Comparison of ENCODE assay signal across 21 mouse cellular contexts in the genomic region with DNA sequence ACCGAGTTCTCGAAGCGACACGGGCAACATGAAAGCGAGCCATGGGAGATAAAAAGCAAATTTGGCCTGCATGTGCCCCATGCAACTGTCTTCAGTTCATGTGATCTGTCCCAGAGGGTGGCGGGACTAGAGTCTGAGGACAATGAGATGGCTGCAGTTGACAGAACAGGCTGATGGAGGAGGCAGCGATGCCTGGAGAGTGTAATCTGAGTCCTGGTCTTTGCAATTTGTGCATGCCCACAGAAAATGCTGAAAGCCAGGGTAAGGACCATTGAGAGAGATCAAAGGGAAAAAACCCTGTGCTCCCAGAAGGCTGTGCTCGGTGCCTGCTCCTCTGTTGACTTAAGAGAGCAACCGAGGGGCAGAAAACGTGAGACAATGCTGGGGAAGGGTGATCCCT.
DNase-seq lines count a peak whose midpoint lies in the region; ATAC-seq and TF ChIP-seq lines count a peak whose summit lies in the region.
"Had no signal": no experiment of that assay in that cellular context is flagged by ENCODE, and none has a peak within 500 bp of the region (broad histone marks: within the 10 kb centered on the region; RNA-seq: fewer than 3 reads in every experiment).

No protein-coding gene starts in this region.

- no peaks in the 10 kb centered on the region for H3K27me3 ChIP-seq in hindbrain, embryonic 10.5 days (ENCODE audit: insufficient read depth, poor library complexity, severe bottlenecking)
- no peaks in the 10 kb centered on the region for H3K27me3 ChIP-seq in hindbrain, embryonic 16.5 days (replicated peaks; ENCODE audit: control insufficient read depth, insufficient read depth, low read length)
- H3K27me3 ChIP-seq in midbrain, embryonic 10.5 days (ENCODE audit: low read depth, poor library complexity, severe bottlenecking): no peaks in the 10 kb centered on the region
- no peaks in the 10 kb centered on the region for H3K27me3 ChIP-seq in midbrain, postnatal 0 days (ENCODE audit: insufficient read depth, low read length)
- H3K27me3 ChIP-seq in midbrain, embryonic 11.5 days (ENCODE audit: control insufficient read depth, insufficient read depth, low read length): no peaks in the 10 kb centered on the region
- H3K27me3 ChIP-seq: CH12.LX; embryonic facial prominence, embryonic 15.5 days; forebrain, embryonic 15.5 days; hindbrain, embryonic 12.5 days had no signal

- no peaks in the 10 kb centered on the region for H3K36me3 ChIP-seq in hindbrain, embryonic 10.5 days
- no peaks in the 10 kb centered on the region for H3K36me3 ChIP-seq in hindbrain, embryonic 16.5 days (ENCODE audit: control insufficient read depth, insufficient read depth, low read length)
- H3K36me3 ChIP-seq in midbrain, embryonic 10.5 days: no peaks in the 10 kb centered on the region
- no peaks in the 10 kb centered on the region for H3K36me3 ChIP-seq in midbrain, postnatal 0 days (ENCODE audit: insufficient read depth, low read length)
- H3K36me3 ChIP-seq in midbrain, embryonic 11.5 days (ENCODE audit: control insufficient read depth, insufficient read depth, low read length): no peaks in the 10 kb centered on the region
- H3K36me3 ChIP-seq: embryonic facial prominence, embryonic 15.5 days; forebrain, embryonic 15.5 days; hindbrain, embryonic 12.5 days; limb, embryonic 10.5 days had no signal

- H3K4me1 ChIP-seq in hindbrain, embryonic 10.5 days (replicated peaks): peaks cover 6% of the 10 kb centered on the region; the same call in 1 of the 2 replicates
- no peaks in the 10 kb centered on the region for H3K4me1 ChIP-seq in hindbrain, embryonic 16.5 days (ENCODE audit: control insufficient read depth, insufficient read depth, low read depth, low read length)
- H3K4me1 ChIP-seq in midbrain, embryonic 10.5 days: peaks cover 8% of the 10 kb centered on the region
- H3K4me1 ChIP-seq in midbrain, postnatal 0 days (ENCODE audit: insufficient read depth, low read length): peaks cover 3% of the 10 kb centered on the region; the same call in 1 of the 2 replicates
- no peaks in the 10 kb centered on the region for H3K4me1 ChIP-seq in midbrain, embryonic 11.5 days (ENCODE audit: control insufficient read depth, insufficient read depth, low read length)
- H3K4me1 ChIP-seq: embryonic facial prominence, embryonic 15.5 days; forebrain, embryonic 15.5 days; hindbrain, embryonic 12.5 days; limb, embryonic 10.5 days had no signal

- ATAC-seq in hindbrain, embryonic 16.5 days: no peak
- ATAC-seq in midbrain, postnatal 0 days (ENCODE audit: low FRiP score): no peak
- ATAC-seq in midbrain, embryonic 11.5 days (ENCODE audit: low FRiP score): peak; percentile 44
- ATAC-seq: forebrain, embryonic 15.5 days; liver, postnatal 0 days had no signal

- H3K27ac ChIP-seq in hindbrain, embryonic 10.5 days: 0 out of 2 replicates have a peak overlapping the region, but pooled peaks have one; percentile 23
- no peak overlapping the region for H3K27ac ChIP-seq in hindbrain, embryonic 16.5 days (ENCODE audit: low read depth, low read length)
- no peak overlapping the region for H3K27ac ChIP-seq in midbrain, embryonic 10.5 days (replicated peaks)
- H3K27ac ChIP-seq in midbrain, postnatal 0 days (ENCODE audit: low read depth, low read length): no peak overlapping the region
- H3K27ac ChIP-seq in midbrain, embryonic 11.5 days (ENCODE audit: low read depth, low read length): no peak overlapping the region
- H3K27ac ChIP-seq: embryonic facial prominence, embryonic 15.5 days; forebrain, embryonic 15.5 days; hindbrain, embryonic 12.5 days; left cerebral cortex, adult 2 months; limb, embryonic 10.5 days had no signal

- H3K9me3 ChIP-seq in hindbrain, embryonic 10.5 days: no peaks in the 10 kb centered on the region
- no peaks in the 10 kb centered on the region for H3K9me3 ChIP-seq in hindbrain, embryonic 16.5 days (ENCODE audit: control insufficient read depth, low read length)
- no peaks in the 10 kb centered on the region for H3K9me3 ChIP-seq in midbrain, embryonic 10.5 days (replicated peaks)
- no peaks in the 10 kb centered on the region for H3K9me3 ChIP-seq in midbrain, postnatal 0 days (ENCODE audit: low read length)
- H3K9me3 ChIP-seq in midbrain, embryonic 11.5 days (ENCODE audit: control insufficient read depth, low read length): no peaks in the 10 kb centered on the region
- H3K9me3 ChIP-seq: embryonic facial prominence, embryonic 15.5 days; forebrain, embryonic 15.5 days; hindbrain, embryonic 12.5 days; limb, embryonic 10.5 days had no signal

- no peak overlapping the region for H3K9ac ChIP-seq in hindbrain, embryonic 16.5 days (ENCODE audit: low read depth, low read length)
- H3K9ac ChIP-seq in midbrain, postnatal 0 days (replicated peaks; ENCODE audit: low read length, poor library complexity, severe bottlenecking): no peak overlapping the region
- H3K9ac ChIP-seq in midbrain, embryonic 11.5 days (ENCODE audit: low read length): no peak overlapping the region
- H3K9ac ChIP-seq: embryonic facial prominence, embryonic 15.5 days; forebrain, embryonic 15.5 days; hindbrain, embryonic 12.5 days; liver, postnatal 0 days had no signal

- H3K4me3 ChIP-seq in hindbrain, embryonic 10.5 days: no peak overlapping the region
- H3K4me3 ChIP-seq in hindbrain, embryonic 16.5 days (ENCODE audit: low read length): no peak overlapping the region
- H3K4me3 ChIP-seq in midbrain, embryonic 10.5 days: no peak overlapping the region
- no peak overlapping the region for H3K4me3 ChIP-seq in midbrain, postnatal 0 days (ENCODE audit: low read depth, low read length)
- no peak overlapping the region for H3K4me3 ChIP-seq in midbrain, embryonic 11.5 days (ENCODE audit: low read depth, low read length)
- H3K4me3 ChIP-seq: embryonic facial prominence, embryonic 15.5 days; forebrain, embryonic 15.5 days; hindbrain, embryonic 12.5 days; left cerebral cortex, adult 2 months; limb, embryonic 10.5 days; myocyte had no signal

- H3K4me2 ChIP-seq in hindbrain, embryonic 16.5 days (ENCODE audit: low read length): no peak overlapping the region
- H3K4me2 ChIP-seq in midbrain, postnatal 0 days (ENCODE audit: low read depth, low read length, poor library complexity, severe bottlenecking): no peak overlapping the region
- no peak overlapping the region for H3K4me2 ChIP-seq in midbrain, embryonic 11.5 days
- H3K4me2 ChIP-seq: embryonic facial prominence, embryonic 15.5 days; forebrain, embryonic 15.5 days; hindbrain, embryonic 12.5 days had no signal

- no peak for TF ChIP-seq CTCF in midbrain, postnatal 0 days (IDR thresholded peaks at IDR 0.05)

- 39% methylated on average over 10 of the region's 10 CpGs for WGBS in hindbrain, embryonic 10.5 days
- WGBS in hindbrain, embryonic 16.5 days: 44% methylated on average over 10 of the region's 10 CpGs
- WGBS in midbrain, embryonic 10.5 days: 52% methylated on average over 10 of the region's 10 CpGs
- 40% methylated on average over 10 of the region's 10 CpGs for WGBS in midbrain, postnatal 0 days
- WGBS in midbrain, embryonic 11.5 days: 46% methylated on average over 10 of the region's 10 CpGs

- peak; percentile 14 for DNase-seq in hindbrain, embryonic 10.5 days (ENCODE audit: low spot score)
- peak; percentile 18 for DNase-seq in midbrain, embryonic 10.5 days (ENCODE audit: low spot score)
- DNase-seq in midbrain, postnatal 0 days (ENCODE audit: low spot score): no peak
- DNase-seq in midbrain, embryonic 11.5 days (ENCODE audit: low spot score, missing footprints): peak; percentile 84
- no peak for DNase-seq in adrenal gland, postnatal 4 days (ENCODE audit: low spot score in 2 of 2)
- no peak for DNase-seq in MN1 (ENCODE audit: low spot score)
- DNase-seq: adrenal gland, postnatal 25 days; cerebellum, adult 18-20 months; cerebellum, postnatal 25 days; kidney, postnatal 25 days; layer of hippocampus, adult 9-11 months; liver, postnatal 0 days; lung, postnatal 10 days had no signal

Comparison
In these comparisons a context has a peak if more than half of its experiments do, and no peak if none do; other contexts are left out.
1. DNase-seq: peak in hindbrain, embryonic 10.5 days (single experiment), midbrain, embryonic 10.5 days (single experiment) and midbrain, embryonic 11.5 days (single experiment); none in midbrain, postnatal 0 days (single experiment), adrenal gland, postnatal 4 days (0 of 2) and MN1 (single experiment).